Mouse (Mus musculus) cortical plate, adult 2 months (tissue): ENCODE measurements around the gene Ptpn22. TPM values are rescaled to one million over a fixed set of nuclear protein-coding genes. Genes with fewer than 3 reads are reported as not detected.
"Not testable (repeated sequence)": the region's sequence is repeated elsewhere in the genome, so short reads cannot be mapped to it uniquely, and the experiment has no call there.

ENCODE experiments used
- H3K27ac ChIP-seq: fragments of 200-500 bp; 2 replicates; pipeline ENCODE4 v1.5.1; 2012; ENCODE audit warnings: low read length, control low read depth, inconsistent platforms; ENCODE audit not compliant: insufficient read depth
- H3K4me1 ChIP-seq: fragments of 200-500 bp; 2 replicates; pipeline ENCODE4 v1.6.1; 2011; ENCODE audit warnings: low read length; ENCODE audit not compliant: control insufficient read depth, insufficient read depth
- H3K4me3 ChIP-seq: fragments of 200-500 bp; 2 replicates; pipeline ENCODE4 v1.5.1; 2011; ENCODE audit warnings: mild to moderate bottlenecking, low read length, control low read depth; ENCODE audit not compliant: insufficient read depth
- CTCF ChIP-seq: fragments of 200-500 bp; IDR thresholded peaks from 2 replicates; pipeline ENCODE4 v1.5.1; 2011; ENCODE audit warnings: mild to moderate bottlenecking, control low read depth, low read length; ENCODE audit not compliant: insufficient read depth; ENCODE audit errors: extremely low read depth
- POLR2A ChIP-seq: fragments of 200-500 bp; IDR thresholded peaks from 2 replicates; pipeline ENCODE4 v1.6.1; 2011; ENCODE audit warnings: mild to moderate bottlenecking, low read length, control low read depth; ENCODE audit not compliant: insufficient read depth; ENCODE audit errors: extremely low read depth
- polyA plus RNA-seq: library from polyadenylated mRNA; depleted of rRNA; stranded (reverse); fragments of >200 nt; gene quantifications from 2 replicates; pipeline ENCODE4 v1.2.3, GENCODE M21; 2012

The Ptpn22 gene
- polyA plus RNA-seq, 1 experiment: 1.4 TPM

- no peaks in the 10 kb centered on the region for H3K4me1 ChIP-seq
- H3K4me3 ChIP-seq: no peak overlapping the region
- no peak for TF ChIP-seq POLR2A
- no peak for TF ChIP-seq CTCF
- no peak overlapping the region for H3K27ac ChIP-seq
These were observed 23.7 kb upstream of the Ptpn22 start for GRCm38 (mm10) chr3:103835951-103836310.

GRCm38 (mm10) chr3:103836453-103836852 lies 23.1 kb upstream of the Ptpn22 start:
- no peak overlapping the region for H3K27ac ChIP-seq
- TF ChIP-seq POLR2A (no peak), CTCF (no peak)

GRCm38 (mm10) chr3:103839711-103840110 lies 19.9 kb upstream of the Ptpn22 start:
- H3K4me3 ChIP-seq: no peak overlapping the region
- TF ChIP-seq CTCF (no peak), POLR2A (no peak)
- no peaks in the 10 kb centered on the region for H3K4me1 ChIP-seq
- H3K27ac ChIP-seq: no peak overlapping the region

More at GRCm38 (mm10) chr3:103836453-103836852, 23.1 kb upstream of the Ptpn22 start:
- Histone ChIP-seq H3K4me3 (no peak overlapping the region), H3K4me1 (no peaks in the 10 kb centered on the region)

- H3K4me1 ChIP-seq, H3K4me3 ChIP-seq, H3K27ac ChIP-seq: not testable (repeated sequence)
These were observed 19.4 kb upstream of the Ptpn22 start for GRCm38 (mm10) chr3:103840195-103840594.

GRCm38 (mm10) chr3:103840946-103841345 lies 18.6 kb upstream of the Ptpn22 start:
- H3K4me3 ChIP-seq, H3K27ac ChIP-seq: not testable (repeated sequence)

GRCm38 (mm10) chr3:103850644-103851363 lies 8.8 kb upstream of the Ptpn22 start:
- H3K4me1 ChIP-seq: no peaks in the 10 kb centered on the region
- no peak overlapping the region for H3K4me3 ChIP-seq
- TF ChIP-seq CTCF (no peak), POLR2A (no peak)
- H3K27ac ChIP-seq: no peak overlapping the region

More at GRCm38 (mm10) chr3:103840946-103841345, 18.6 kb upstream of the Ptpn22 start:
- H3K4me1 ChIP-seq: not testable (repeated sequence)

GRCm38 (mm10) chr3:103851481-103851880 lies 8.1 kb upstream of the Ptpn22 start:
- Histone ChIP-seq H3K4me1 (no peaks in the 10 kb centered on the region), H3K4me3 (no peak overlapping the region), H3K27ac (no peak overlapping the region)
- no peak for TF ChIP-seq CTCF
- no peak for TF ChIP-seq POLR2A

GRCm38 (mm10) chr3:103851882-103852281 lies 7.7 kb upstream of the Ptpn22 start:
- no peak overlapping the region for H3K4me3 ChIP-seq
- TF ChIP-seq CTCF: no peak
- no peak for TF ChIP-seq POLR2A
- no peak overlapping the region for H3K27ac ChIP-seq
- H3K4me1 ChIP-seq: no peaks in the 10 kb centered on the region

GRCm38 (mm10) chr3:103852565-103853299 lies 6.9 kb upstream of the Ptpn22 start:
- Histone ChIP-seq H3K4me3 (no peak overlapping the region), H3K4me1 (no peaks in the 10 kb centered on the region), H3K27ac (no peak overlapping the region)
- TF ChIP-seq CTCF: peak; percentile 20; the same call in 1 of the 2 replicates
- no peak for TF ChIP-seq POLR2A

- no peaks in the 10 kb centered on the region for H3K4me1 ChIP-seq
- no peak overlapping the region for H3K27ac ChIP-seq
- no peak overlapping the region for H3K4me3 ChIP-seq
- TF ChIP-seq POLR2A: no peak
- no peak for TF ChIP-seq CTCF
These were observed 5.8 kb upstream of the Ptpn22 start for GRCm38 (mm10) chr3:103853804-103854203.
